Mouse (Mus musculus) brown adipose tissue, adult 24 weeks (tissue): ENCODE data around the gene Hist2h3c1. TPM values are rescaled to one million over a fixed set of nuclear protein-coding genes. Genes with fewer than 3 reads are reported as not detected.
A peak's percentile ranks its signal among the peaks of the same experiment; 100 is the strongest.
"Not testable (repeated sequence)": the region's sequence is repeated elsewhere in the genome, so short reads cannot be mapped to it uniquely, and the experiment has no call there.

Experiments used
- H3K27ac ChIP-seq: fragments of 200-500 bp; replicated peaks from 2 replicates; pipeline ENCODE4 v1.5.1; 2012; ENCODE audit warnings: low read depth, mild to moderate bottlenecking, low read length
- H3K4me1 ChIP-seq: fragments of 200-500 bp; 2 replicates; pipeline ENCODE4 v1.6.1; 2012; ENCODE audit warnings: low read length, mixed read lengths; ENCODE audit not compliant: control insufficient read depth, insufficient read depth, insufficient read length
- H3K4me3 ChIP-seq: fragments of 200-500 bp; 2 replicates; pipeline ENCODE4 v1.5.1; 2012; ENCODE audit warnings: low read depth, mild to moderate bottlenecking, low read length, moderate library complexity; ENCODE audit not compliant: insufficient read depth
- polyA plus RNA-seq: library from polyadenylated mRNA; stranded (reverse); fragments of >200 nt; gene quantifications from 2 replicates; pipeline ENCODE4 v1.2.4, GENCODE M21; 2012; ENCODE audit not compliant: missing spikeins, insufficient read depth, insufficient read length

Gene Hist2h3c1
- polyA plus RNA-seq, 1 experiment = not detected

- H3K4me3 ChIP-seq = no peak overlapping the region
- peaks cover 2% of the 10 kb centered on the region; the same call in 1 of the 2 replicates for H3K4me1 ChIP-seq
- H3K27ac ChIP-seq = peak overlapping the region; percentile 35; the same call in 1 of the 2 replicates
These were observed 19.5 kb upstream of the Hist2h3c1 start for GRCm38 (mm10) chr3:96226695-96227648.

- Histone ChIP-seq H3K4me1 (no peaks in the 10 kb centered on the region), H3K27ac (no peak overlapping the region), H3K4me3 (no peak overlapping the region)
These were observed 17.7 kb upstream of the Hist2h3c1 start for GRCm38 (mm10) chr3:96228828-96229227.

GRCm38 (mm10) chr3:96230404-96230803 is 16.1 kb upstream of the Hist2h3c1 start:
- H3K4me1 ChIP-seq = no peaks in the 10 kb centered on the region
- H3K4me3 ChIP-seq = no peak overlapping the region
- no peak overlapping the region for H3K27ac ChIP-seq

DNA sequence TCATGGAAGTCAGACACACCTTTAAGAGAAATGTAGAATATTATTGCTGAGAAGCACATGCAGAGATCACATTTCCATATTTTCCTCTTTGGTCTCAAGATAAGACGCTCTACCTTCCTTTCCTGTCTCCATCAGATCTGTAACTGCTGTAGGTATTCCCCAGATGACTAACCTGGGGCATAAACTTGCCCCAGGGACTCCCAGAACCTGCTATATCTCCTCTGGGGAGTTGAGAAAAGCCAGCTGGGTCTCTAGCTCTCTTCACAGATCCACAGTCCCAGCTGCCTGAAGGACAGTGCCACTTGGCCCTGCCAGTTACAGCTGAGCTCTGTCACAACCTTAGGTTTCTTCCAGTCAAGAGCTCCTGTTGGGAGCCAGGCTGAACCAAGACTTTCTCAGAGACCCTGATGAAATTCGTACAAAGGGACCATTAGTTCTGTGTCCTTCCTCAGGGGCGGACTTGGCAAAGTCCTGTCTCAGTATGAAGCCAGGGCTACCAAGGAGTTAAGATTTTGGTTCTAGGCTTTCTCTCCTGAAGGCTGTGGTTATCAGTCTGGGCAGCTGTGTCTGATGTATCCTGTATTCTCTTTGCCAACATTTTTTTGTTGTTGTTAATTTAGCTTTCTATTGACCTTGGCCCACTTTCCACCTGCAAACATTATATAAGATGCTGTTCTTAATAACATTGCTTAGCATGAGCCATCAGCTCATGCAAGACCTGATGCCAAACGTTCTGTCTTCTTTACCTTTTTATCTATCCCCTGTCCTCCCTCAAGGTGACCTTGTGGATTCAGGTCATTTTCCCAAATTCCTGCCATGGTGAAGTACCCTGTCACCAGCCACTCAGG is 15.4 kb upstream of the Hist2h3c1 start:
- Histone ChIP-seq H3K27ac (no peak overlapping the region), H3K4me3 (no peak overlapping the region), H3K4me1 (no peaks in the 10 kb centered on the region)

DNA sequence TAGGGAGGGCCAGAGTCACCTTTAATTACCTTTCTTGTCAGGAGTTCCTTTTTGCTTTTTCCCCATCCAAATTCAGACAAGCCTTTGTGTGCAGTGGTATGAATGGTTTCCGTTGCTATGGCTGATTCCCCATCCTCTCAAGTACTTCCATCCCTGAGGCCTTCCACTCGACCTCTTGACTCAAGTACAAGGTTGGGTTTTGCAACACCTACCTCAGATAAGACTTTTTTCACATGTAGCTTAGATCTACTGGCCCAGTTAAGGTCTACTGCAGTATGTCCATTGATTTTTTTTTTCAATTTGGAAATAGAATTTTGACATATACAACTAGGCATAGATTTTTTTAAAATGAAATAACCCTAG is 14.7 kb upstream of the Hist2h3c1 start:
- Histone ChIP-seq H3K4me1 (no peaks in the 10 kb centered on the region), H3K27ac (no peak overlapping the region)

GRCm38 (mm10) chr3:96234914-96235313 is 11.6 kb upstream of the Hist2h3c1 start:
- Histone ChIP-seq H3K4me3 (no peak overlapping the region), H3K4me1 (no peaks in the 10 kb centered on the region), H3K27ac (no peak overlapping the region)

More for the DNA sequence above, 14.7 kb upstream of the Hist2h3c1 start:
- H3K4me3 ChIP-seq = no peak overlapping the region

DNA sequence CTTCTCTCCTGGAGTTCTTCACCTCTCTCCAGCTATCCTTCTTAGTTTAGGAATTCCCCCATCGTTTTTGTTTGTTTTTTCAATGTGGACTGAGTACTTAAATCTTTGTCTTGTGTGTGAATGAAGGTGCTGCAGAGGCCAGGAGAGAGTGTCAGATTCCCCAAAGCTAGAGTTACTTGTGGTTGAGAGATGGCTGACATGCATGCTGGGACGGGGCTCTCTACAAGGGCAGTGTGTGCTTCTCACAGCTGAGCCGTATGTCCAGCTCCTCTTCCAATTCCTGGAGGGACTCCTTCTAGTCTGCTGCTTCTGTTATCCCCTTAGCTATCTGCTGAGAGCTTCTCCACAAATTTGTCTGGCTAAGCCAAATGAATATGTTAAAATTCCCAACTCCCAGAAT is 10.6 kb upstream of the Hist2h3c1 start:
- Histone ChIP-seq H3K4me3 (no peak overlapping the region), H3K4me1 (no peaks in the 10 kb centered on the region), H3K27ac (no peak overlapping the region)

DNA sequence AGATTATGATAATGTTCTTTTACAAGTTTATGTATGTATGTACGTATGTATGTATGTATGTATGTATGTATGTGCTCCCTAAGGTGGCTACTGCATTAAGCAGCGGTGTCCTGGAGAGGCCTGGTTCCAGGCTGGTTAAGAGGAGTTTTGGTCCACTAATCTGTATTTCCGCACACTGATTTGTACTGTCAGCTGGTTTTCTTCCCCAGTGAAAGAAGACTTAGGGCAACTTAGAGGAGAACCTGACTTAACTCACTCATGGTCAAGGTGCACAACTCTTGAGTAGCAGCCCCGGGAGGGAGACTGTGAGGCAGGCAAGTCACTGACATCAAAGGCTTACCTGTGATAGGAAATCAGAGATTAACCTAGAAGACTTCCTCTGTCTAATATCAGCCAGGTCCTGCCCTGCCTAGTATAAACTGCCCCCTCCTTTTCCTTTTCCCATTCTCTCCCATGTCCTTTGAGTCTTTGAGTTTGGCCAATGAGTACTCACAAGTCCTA is 9.6 kb upstream of the Hist2h3c1 start:
- Histone ChIP-seq H3K27ac (no peak overlapping the region), H3K4me1 (no peaks in the 10 kb centered on the region), H3K4me3 (no peak overlapping the region)

DNA sequence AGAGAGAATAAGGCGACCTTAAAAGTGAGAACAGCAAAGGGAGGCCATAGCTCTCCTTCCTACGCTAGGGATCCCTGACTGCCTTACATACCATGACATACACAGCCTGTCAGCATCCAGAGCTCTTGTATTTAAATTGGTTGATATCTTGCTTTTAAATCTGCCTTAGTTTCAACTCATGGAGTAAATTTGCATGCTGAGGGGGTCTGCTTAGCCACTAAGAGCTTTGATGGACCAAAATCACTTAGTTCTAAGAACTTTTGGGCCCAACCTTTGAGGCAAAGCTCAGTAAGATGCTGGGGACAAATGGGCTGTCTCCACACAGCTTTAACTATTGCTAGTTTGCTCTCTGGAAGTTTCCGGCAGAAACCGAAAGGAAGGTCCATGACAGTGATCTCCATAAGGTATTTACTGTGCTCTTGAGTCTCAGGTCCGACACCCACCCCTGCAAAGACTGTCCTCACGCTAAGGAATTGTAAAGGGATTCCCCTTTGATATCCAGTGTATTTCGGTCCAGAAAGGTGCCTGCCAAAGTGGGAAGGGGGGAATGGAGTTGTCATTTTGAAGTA is 9.1 kb upstream of the Hist2h3c1 start:
- Histone ChIP-seq H3K4me3 (no peak overlapping the region), H3K27ac (no peak overlapping the region), H3K4me1 (no peaks in the 10 kb centered on the region)

GRCm38 (mm10) chr3:96237904-96238511 is 8.5 kb upstream of the Hist2h3c1 start:
- H3K4me3 ChIP-seq = no peak overlapping the region
- no peaks in the 10 kb centered on the region for H3K4me1 ChIP-seq
- no peak overlapping the region for H3K27ac ChIP-seq

DNA sequence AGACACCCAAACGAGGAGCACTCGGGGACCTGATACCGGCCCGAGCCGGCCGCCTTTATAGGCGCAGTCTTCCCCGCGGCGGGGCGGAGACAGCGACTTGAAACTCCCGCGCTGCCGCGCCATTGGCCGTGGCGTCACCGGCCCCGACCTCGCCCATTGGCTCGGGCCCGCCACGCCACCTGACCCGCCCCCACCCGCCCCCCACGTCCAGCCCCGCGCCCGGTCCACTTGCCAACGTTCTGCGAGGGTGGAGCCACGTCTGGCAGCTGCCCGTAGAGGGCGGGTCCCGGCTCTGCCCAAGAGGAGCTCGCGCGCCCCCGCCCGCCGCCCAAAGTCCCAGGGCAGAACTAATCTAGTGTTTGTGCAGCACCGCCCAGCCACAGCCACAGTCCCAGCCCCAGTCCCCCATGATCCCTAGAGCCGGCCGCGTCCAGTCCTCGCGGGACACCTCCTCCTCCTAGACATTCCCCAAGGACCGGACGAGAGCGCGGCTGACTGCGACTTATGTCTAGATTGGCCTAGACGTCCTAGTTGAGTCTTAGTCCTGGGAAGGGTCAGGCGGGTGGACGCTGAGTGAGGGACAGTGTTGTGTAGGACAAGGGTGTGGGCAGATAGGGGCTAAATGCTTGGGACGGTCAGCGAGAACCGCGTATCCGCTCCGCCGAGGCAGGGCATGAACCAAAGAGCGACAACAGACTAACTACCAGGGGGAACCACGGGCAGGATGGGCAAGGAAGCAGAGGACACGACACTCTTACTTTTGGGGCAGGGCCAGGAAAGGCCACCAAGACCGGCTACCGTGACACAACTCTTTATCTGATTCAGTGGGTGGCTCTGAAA is 7.3 kb upstream of the Hist2h3c1 start, which contains the start of gene Hist2h3c2:
Gene Hist2h3c2 (minus strand): TSS at position 174 of the 840 bp plus-strand sequence.
- H3K4me1 ChIP-seq = not testable (repeated sequence)

GRCm38 (mm10) chr3:96239949-96240798 is 6.3 kb upstream of the Hist2h3c1 start, which contains the start of gene Hist2h2aa2:
TSS of gene Hist2h2aa2 (minus strand) at chr3:96240276.
- Histone ChIP-seq H3K4me3 (peak within 1 kb of the TSS; percentile 65), H3K27ac (peak within 1 kb of the TSS; percentile 75)
- not testable (repeated sequence) for H3K4me1 ChIP-seq

More for the DNA sequence above, 7.3 kb upstream of the Hist2h3c1 start, which contains the start of gene Hist2h3c2:
- Histone ChIP-seq H3K27ac (peak within 1 kb of the TSS; percentile 75; the same call in 1 of the 2 replicates), H3K4me3 (peak within 1 kb of the TSS; percentile 65)

DNA sequence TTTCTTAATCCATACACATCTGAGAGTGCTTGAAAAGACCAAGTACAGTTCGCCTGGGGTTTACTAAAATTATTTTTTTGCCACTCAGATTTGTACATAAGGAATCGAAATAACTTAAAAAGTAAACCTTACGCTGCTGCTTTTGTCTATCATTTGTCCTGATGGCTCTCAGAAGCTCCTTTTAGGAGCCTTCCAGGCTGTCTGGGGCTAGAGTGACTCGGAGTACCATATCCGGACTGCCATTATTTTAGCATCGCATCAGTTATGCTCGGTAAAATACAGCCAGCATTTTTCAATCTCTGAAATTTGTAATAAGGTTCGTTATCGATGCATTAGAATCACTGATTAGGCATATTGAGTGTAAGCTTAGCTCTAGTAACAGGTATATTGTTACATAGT is 5.7 kb upstream of the Hist2h3c1 start:
- H3K4me3 ChIP-seq = no peak overlapping the region
- peaks cover 8% of the 10 kb centered on the region for H3K4me1 ChIP-seq
- no peak overlapping the region; the same call in 1 of the 2 replicates for H3K27ac ChIP-seq
